24 mouse cellular contexts compared by ENCODE assay signal in the genomic region with DNA sequence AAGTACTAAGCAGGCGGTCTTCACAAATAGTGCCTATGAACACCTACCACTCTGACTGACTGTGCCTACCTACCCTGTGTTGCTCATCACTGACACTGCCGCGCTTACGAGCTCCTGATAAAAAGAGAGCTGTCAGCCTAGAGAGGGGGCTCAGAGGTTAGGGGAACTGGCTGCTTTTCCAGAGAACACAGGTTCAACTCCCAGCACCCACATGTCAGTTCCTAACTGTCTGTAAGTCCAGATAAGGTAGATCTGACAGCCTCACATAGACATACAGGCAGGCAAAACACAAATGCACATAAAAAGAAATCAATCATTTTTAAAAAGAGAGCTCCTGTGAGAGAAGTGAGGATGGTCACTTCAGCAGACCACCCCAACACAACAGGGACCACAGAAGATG. TPM values are rescaled to one million over a fixed set of nuclear protein-coding genes. Genes with fewer than 3 reads are reported as not detected.
"Had no signal": no experiment of that assay in that cellular context is flagged by ENCODE, and none has a peak within 500 bp of the region (broad histone marks: within the 10 kb centered on the region; RNA-seq: fewer than 3 reads in every experiment).

No protein-coding gene starts in this region.

- H3K4me1 ChIP-seq: hindbrain, embryonic 10.5 days; hindbrain, embryonic 12.5 days; intestine, embryonic 15.5 days; limb, embryonic 10.5 days; limb, embryonic 12.5 days had no signal

- H3K4me2 ChIP-seq: heart, embryonic 12.5 days; hindbrain, embryonic 12.5 days; hindbrain, embryonic 14.5 days; intestine, embryonic 15.5 days; limb, embryonic 12.5 days had no signal

- ATAC-seq: hindbrain, embryonic 16.5 days; inflammation-experienced regulatory T-cells, adult 6 months; intestine, embryonic 15.5 days; intestine, postnatal 0 days had no signal

- H3K9me3 ChIP-seq: heart, embryonic 10.5 days; heart, embryonic 12.5 days; hindbrain, embryonic 10.5 days; hindbrain, embryonic 12.5 days; intestine, embryonic 15.5 days; limb, embryonic 10.5 days; limb, embryonic 12.5 days had no signal

- H3K4me3 ChIP-seq: gastrocnemius, adult 2 months; heart, embryonic 10.5 days; heart, embryonic 12.5 days; hindbrain, embryonic 10.5 days; hindbrain, embryonic 12.5 days; intestine, embryonic 15.5 days; layer of hippocampus, adult 2 months; left cerebral cortex, adult 2 months; limb, embryonic 10.5 days; limb, embryonic 12.5 days had no signal

- H3K27me3 ChIP-seq: heart, embryonic 12.5 days; hindbrain, embryonic 12.5 days; intestine, embryonic 15.5 days; limb, embryonic 12.5 days had no signal

- DNase-seq: gastrocnemius, adult 2 months; gastrocnemius, postnatal 10 days; gastrocnemius, postnatal 25 days; heart, adult 18-20 months; heart, postnatal 10 days; kidney, adult 18-20 months; kidney, adult 8-10 months; kidney, postnatal 10 days; kidney, postnatal 25 days; kidney, postnatal 4 days had no signal

- H3K27ac ChIP-seq: gastrocnemius, adult 2 months; heart, embryonic 10.5 days; hindbrain, embryonic 10.5 days; hindbrain, embryonic 12.5 days; hindbrain, embryonic 14.5 days; intestine, embryonic 15.5 days; layer of hippocampus, adult 2 months; left cerebral cortex, adult 2 months; limb, embryonic 10.5 days; limb, embryonic 12.5 days had no signal

- H3K9ac ChIP-seq: heart, embryonic 12.5 days; hindbrain, embryonic 12.5 days; hindbrain, embryonic 14.5 days; intestine, embryonic 15.5 days; limb, embryonic 12.5 days had no signal

RNA-seq across cellular contexts. Expression of a gene that starts 44.3 kb away (rescaled TPM):
- total RNA-seq: granulocyte monocyte progenitor cell, adult 5-6 weeks had no signal
